Mouse (Mus musculus): ENCODE data around the gene Crat. TPM values are rescaled to one million over a fixed set of nuclear protein-coding genes. Genes with fewer than 3 reads are reported as not detected.

Gene Crat
- polyA plus RNA-seq, 1 experiment from 2014 or later, result 42.9 TPM

DNA sequence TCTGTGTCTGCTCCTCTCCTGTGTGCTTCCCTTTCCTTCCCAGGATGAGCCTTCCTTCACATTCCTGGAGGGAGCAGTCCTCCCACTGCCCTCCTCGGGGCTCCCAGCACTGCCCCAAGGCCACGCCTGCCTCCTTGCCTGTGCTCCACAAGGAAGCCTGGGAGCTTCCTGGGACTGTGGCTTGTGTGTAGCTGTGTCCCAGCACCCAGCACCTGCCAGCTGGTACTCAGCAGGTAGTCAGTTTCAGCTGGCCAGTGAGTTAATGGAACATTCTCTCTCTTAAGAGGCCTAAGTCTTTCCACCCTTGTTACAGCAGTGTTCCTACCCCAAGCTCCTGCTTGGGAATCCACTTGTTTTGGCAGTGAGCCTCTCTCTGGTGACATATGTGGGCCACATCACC is 12.8 kb downstream of the Crat start:
- no peaks in the 10 kb centered on the region for H3K4me1 ChIP-seq (replicated peaks; ENCODE audit: insufficient read depth, low read length)
- ATAC-seq (replicated peaks; ENCODE audit: low FRiP score, low read depth), result no peak
- H3K36me3 ChIP-seq (ENCODE audit: insufficient read depth, low read length), result peaks cover 51% of the 10 kb centered on the region
- no peaks in the 10 kb centered on the region for H3K27me3 ChIP-seq (ENCODE audit: insufficient read depth, low read length)
- TF ChIP-seq CTCF (IDR thresholded peaks at IDR 0.05; ENCODE audit: low read depth), result no peak
- no peak overlapping the region for H3K4me3 ChIP-seq (replicated peaks; ENCODE audit: low read depth, low read length)
- H3K4me2 ChIP-seq (ENCODE audit: low read length), result no peak overlapping the region
- no peaks in the 10 kb centered on the region for H3K9me3 ChIP-seq (replicated peaks; ENCODE audit: low read length)
- no peak overlapping the region for H3K27ac ChIP-seq
- WGBS, result 58% methylated on average over 2 of the region's 2 CpGs
- H3K9ac ChIP-seq (ENCODE audit: low read depth, low read length), result no peak overlapping the region
- DNase-seq (ENCODE audit: low spot score), result no peak

DNA sequence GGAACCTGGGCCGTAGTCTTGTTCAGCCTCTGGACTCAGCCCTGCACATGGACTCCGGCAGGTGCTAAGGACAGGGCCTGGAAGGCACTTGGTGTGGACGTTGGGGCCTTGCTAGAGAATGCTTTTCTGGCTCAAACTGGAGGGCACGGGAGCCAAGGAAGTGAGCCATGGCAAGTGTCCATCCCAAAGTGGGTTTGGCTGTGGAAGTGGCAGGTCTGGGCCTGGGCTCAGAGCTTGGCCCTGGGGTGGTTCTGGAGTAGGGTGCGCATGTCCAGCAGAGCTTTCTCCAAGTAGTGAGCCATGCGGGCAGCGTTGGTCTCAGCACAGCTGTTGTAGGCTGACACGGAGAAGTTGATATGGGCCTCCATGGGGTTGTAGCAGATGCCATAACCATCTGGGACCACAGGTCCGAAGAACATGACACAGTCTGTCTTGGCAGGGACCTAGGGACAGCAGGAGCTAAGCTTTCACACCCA is 13.2 kb downstream of the Crat start:
- no peak for TF ChIP-seq CTCF (IDR thresholded peaks at IDR 0.05; ENCODE audit: low read depth)
- no peak for DNase-seq (ENCODE audit: low spot score)
- Histone ChIP-seq H3K9me3 (replicated peaks; ENCODE audit: low read length) (no peaks in the 10 kb centered on the region), H3K4me1 (replicated peaks; ENCODE audit: insufficient read depth, low read length) (no peaks in the 10 kb centered on the region), H3K4me2 (ENCODE audit: low read length) (no peak overlapping the region), H3K4me3 (replicated peaks; ENCODE audit: low read depth, low read length) (no peak overlapping the region), H3K27me3 (ENCODE audit: insufficient read depth, low read length) (no peaks in the 10 kb centered on the region), H3K27ac (no peak overlapping the region), H3K9ac (ENCODE audit: low read depth, low read length) (no peak overlapping the region), H3K36me3 (ENCODE audit: insufficient read depth, low read length) (peaks cover 53% of the 10 kb centered on the region)
- WGBS, result 94% methylated on average over 9 of the region's 9 CpGs
- ATAC-seq (replicated peaks; ENCODE audit: low FRiP score, low read depth), result no peak

DNA sequence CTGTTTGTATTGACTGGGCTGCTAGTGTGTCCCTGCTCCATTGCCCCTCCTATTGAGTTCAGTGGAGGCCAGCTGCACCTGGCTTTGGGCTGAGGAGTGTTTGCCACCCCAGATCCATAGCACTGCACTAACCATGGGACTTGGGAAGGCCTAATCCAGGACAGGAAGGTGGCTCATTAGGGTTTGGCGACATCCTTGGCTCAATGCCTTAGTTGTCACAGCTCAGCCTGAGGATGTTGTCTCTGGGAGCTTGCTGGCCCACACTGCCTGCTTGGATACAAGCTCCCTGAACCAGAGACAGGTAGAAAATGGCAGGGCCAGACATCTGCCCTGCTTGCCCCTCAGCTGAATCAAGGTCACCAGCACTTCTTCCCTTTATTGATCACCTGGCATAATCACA is 14.0 kb downstream of the Crat start:
- WGBS, result 92% methylated on average over 1 of the region's 1 CpGs

DNA sequence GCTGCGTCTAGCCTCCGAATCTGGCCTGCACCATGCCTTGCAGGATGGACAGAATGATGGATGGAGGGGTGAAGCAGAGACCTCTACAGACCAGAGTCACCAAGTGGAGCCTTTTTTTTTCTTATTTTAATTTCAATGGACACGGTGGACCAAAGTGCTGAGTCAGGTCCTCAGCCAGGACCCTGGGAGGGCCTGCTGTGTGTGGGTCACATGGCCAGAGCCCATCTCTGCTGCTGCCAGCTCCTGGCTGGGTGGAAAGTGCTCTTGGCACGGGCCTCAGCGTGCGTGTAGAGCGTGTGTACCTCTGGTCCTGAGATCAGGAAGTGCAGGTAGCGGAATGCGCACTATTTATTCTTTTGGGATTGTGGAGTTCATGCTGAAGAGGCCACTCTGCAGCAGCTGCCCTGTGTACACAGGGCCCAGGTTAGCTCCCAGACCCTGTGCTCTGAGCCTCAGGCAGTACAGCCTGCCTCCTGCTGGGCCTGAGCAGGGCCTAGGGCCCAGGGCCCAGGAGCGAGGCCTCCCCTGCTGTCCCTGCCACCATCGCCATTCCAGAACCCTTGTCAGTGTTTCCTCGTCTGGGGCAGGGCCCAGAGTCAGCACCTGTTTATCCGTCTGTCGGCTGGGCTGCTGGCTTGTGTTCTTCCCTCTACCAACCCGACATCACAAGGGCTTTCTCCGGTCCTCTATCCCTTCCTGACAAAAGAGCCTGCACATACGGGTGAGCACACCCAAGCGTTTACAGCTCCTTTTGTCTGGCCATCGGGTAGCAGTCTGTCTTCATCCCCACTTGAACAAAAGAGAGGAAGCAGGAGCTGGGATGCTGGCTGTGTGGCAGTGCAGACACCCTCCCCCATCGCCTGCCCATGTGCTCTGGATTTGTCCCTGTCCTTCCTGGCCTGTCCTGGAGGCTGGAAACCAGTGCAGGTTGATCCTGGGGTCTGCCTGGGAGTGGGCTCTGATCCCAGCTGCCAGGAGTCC is 16.1 kb downstream of the Crat start:
- no peak for TF ChIP-seq CTCF (IDR thresholded peaks at IDR 0.05; ENCODE audit: low read depth)
- Histone ChIP-seq H3K4me2 (ENCODE audit: low read length) (no peak overlapping the region), H3K9me3 (replicated peaks; ENCODE audit: low read length) (no peaks in the 10 kb centered on the region), H3K36me3 (ENCODE audit: insufficient read depth, low read length) (peaks cover 45% of the 10 kb centered on the region), H3K4me1 (replicated peaks; ENCODE audit: insufficient read depth, low read length) (no peaks in the 10 kb centered on the region), H3K9ac (ENCODE audit: low read depth, low read length) (no peak overlapping the region), H3K4me3 (replicated peaks; ENCODE audit: low read depth, low read length) (no peak overlapping the region), H3K27me3 (ENCODE audit: insufficient read depth, low read length) (no peaks in the 10 kb centered on the region), H3K27ac (no peak overlapping the region)
- DNase-seq (ENCODE audit: low spot score) (no peak), ATAC-seq (replicated peaks; ENCODE audit: low FRiP score, low read depth) (no peak)
- 56% methylated on average over 20 of the region's 20 CpGs for WGBS

More for the DNA sequence above, 14.0 kb downstream of the Crat start:
- Histone ChIP-seq H3K27ac (no peak overlapping the region), H3K4me2 (ENCODE audit: low read length) (no peak overlapping the region), H3K27me3 (ENCODE audit: insufficient read depth, low read length) (no peaks in the 10 kb centered on the region), H3K9me3 (replicated peaks; ENCODE audit: low read length) (no peaks in the 10 kb centered on the region), H3K4me1 (replicated peaks; ENCODE audit: insufficient read depth, low read length) (no peaks in the 10 kb centered on the region), H3K9ac (ENCODE audit: low read depth, low read length) (no peak overlapping the region), H3K36me3 (ENCODE audit: insufficient read depth, low read length) (peaks cover 54% of the 10 kb centered on the region), H3K4me3 (replicated peaks; ENCODE audit: low read depth, low read length) (no peak overlapping the region)
- DNase-seq (ENCODE audit: low spot score) (no peak), ATAC-seq (replicated peaks; ENCODE audit: low FRiP score, low read depth) (no peak)
- no peak for TF ChIP-seq CTCF (IDR thresholded peaks at IDR 0.05; ENCODE audit: low read depth)

DNA sequence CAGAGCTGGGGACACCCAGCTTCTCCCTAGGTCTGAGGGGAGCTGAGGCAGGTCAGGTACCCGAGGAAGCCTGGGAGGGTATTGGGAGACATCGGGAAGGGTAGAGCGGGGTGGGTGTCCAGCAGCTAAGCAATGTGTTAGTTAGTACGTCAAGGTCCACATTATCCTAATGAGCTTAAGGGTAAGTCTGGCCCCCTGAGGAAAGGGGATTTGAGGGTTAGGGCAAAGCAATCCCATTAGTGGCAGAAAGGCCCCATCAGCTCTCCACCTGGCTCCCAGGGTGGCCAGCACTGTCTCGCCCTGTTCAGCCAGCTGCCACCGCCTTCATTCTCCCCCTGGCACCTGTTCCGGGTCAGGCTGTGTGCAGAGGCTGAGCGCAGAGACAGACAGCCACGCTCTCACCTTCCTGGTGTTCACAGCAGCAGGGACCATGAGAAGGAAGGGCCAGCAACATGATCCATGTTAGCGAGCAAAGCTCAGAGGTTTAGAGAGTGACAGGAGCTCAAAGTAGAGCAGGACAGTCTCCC is 17.6 kb downstream of the Crat start:
- Histone ChIP-seq H3K4me1 (replicated peaks; ENCODE audit: insufficient read depth, low read length) (no peaks in the 10 kb centered on the region; the same call in 1 of the 2 replicates), H3K4me2 (ENCODE audit: low read length) (no peak overlapping the region), H3K27ac (no peak overlapping the region), H3K27me3 (ENCODE audit: insufficient read depth, low read length) (no peaks in the 10 kb centered on the region), H3K9me3 (replicated peaks; ENCODE audit: low read length) (no peaks in the 10 kb centered on the region), H3K36me3 (ENCODE audit: insufficient read depth, low read length) (peaks cover 38% of the 10 kb centered on the region), H3K4me3 (replicated peaks; ENCODE audit: low read depth, low read length) (no peak overlapping the region), H3K9ac (ENCODE audit: low read depth, low read length) (no peak overlapping the region)
- ATAC-seq (replicated peaks; ENCODE audit: low FRiP score, low read depth) (no peak), DNase-seq (ENCODE audit: low spot score) (no peak)
- WGBS, result 87% methylated on average over 10 of the region's 10 CpGs
- no peak for TF ChIP-seq CTCF (IDR thresholded peaks at IDR 0.05; ENCODE audit: low read depth)

DNA sequence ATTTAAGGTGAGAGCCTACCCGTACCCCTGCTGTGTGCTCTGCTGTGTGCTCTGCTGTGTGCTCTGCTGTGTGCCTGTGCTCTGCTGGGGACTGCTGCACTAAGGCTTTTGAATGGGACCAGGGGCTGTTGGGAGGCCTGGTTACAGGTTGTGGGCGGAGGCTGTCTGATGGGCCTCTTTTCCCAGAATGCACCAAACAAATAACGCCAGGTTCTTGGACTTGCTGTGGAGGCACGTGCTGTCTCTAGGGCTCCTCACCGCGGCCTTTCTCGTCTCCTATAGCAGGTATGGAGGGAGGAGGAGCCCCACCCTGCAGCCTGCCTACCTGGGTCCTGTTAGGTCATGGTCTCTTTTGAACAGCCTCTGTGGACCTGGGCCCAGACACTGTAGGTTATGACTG is 19.4 kb downstream of the Crat start:
- DNase-seq (ENCODE audit: low spot score), result no peak

More for the DNA sequence above, 19.4 kb downstream of the Crat start:
- ATAC-seq (replicated peaks; ENCODE audit: low FRiP score, low read depth), result no peak
- Histone ChIP-seq H3K27ac (no peak overlapping the region), H3K27me3 (ENCODE audit: insufficient read depth, low read length) (no peaks in the 10 kb centered on the region), H3K9me3 (replicated peaks; ENCODE audit: low read length) (no peaks in the 10 kb centered on the region), H3K36me3 (ENCODE audit: insufficient read depth, low read length) (peaks cover 31% of the 10 kb centered on the region), H3K9ac (ENCODE audit: low read depth, low read length) (no peak overlapping the region), H3K4me1 (replicated peaks; ENCODE audit: insufficient read depth, low read length) (no peaks in the 10 kb centered on the region; the same call in 1 of the 2 replicates), H3K4me2 (ENCODE audit: low read length) (no peak overlapping the region), H3K4me3 (replicated peaks; ENCODE audit: low read depth, low read length) (no peak overlapping the region)
- no peak for TF ChIP-seq CTCF (IDR thresholded peaks at IDR 0.05; ENCODE audit: low read depth)
- 88% methylated on average over 7 of the region's 7 CpGs for WGBS
